Mouse (Mus musculus) MEL (cell line): ENCODE measurements at regions not wholly inside any gene's neighbourhood (a gene's known extent, or its start where the extent isn't known, plus 50 kb on each side); places are given as distances from the start of the nearest gene placed in this dataset.

Source experiments
- DNase-seq: peaks from one replicate; pipeline ENCODE4 v3.0.0; 2011; ENCODE audit warnings: low read depth, low spot score
- H3K27ac ChIP-seq: 2 replicates; pipeline ENCODE4 v1.5.1; 2012; ENCODE audit warnings: low read depth, mild to moderate bottlenecking, control low read depth, low read length, moderate library complexity; ENCODE audit not compliant: control insufficient read depth
- H3K27me3 ChIP-seq, 2 experiments: fragments of 150-350 bp in 1 of 2; sonication (generic) in 1 of 2; 2 replicates each; pipeline ENCODE4 v1.6.1; 2012; ENCODE audit warnings: low read length in 2 of 2, mild to moderate bottlenecking in 2 of 2, improper control_type of control experiment in 1 of 2, moderate library complexity in 1 of 2; ENCODE audit not compliant: insufficient read depth in 2 of 2, control insufficient read depth in 1 of 2
- H3K36me3 ChIP-seq, 2 experiments: 2 replicates each; pipeline ENCODE4 v1.6.1; 2012 to 2014; ENCODE audit warnings: low read length in 2 of 2, improper control_type of control experiment in 1 of 2, inconsistent platforms in 1 of 2, mild to moderate bottlenecking in 1 of 2; ENCODE audit not compliant: insufficient read depth in 2 of 2, control insufficient read depth in 1 of 2
- H3K4me1 ChIP-seq, 2 experiments: fragments of 150-350 bp in 1 of 2; sonication (generic) in 1 of 2; 2 replicates each; pipeline ENCODE4 v1.6.1; 2012; ENCODE audit warnings: low read length in 2 of 2, improper control_type of control experiment in 1 of 2, mild to moderate bottlenecking in 1 of 2; ENCODE audit not compliant: insufficient read depth in 2 of 2, control insufficient read depth in 1 of 2
- H3K4me3 ChIP-seq, 2 experiments: fragments of 150-350 bp in 1 of 2; sonication (generic) in 1 of 2; 2 replicates each; pipeline ENCODE4 v1.5.1; 2012; ENCODE audit warnings: low read depth in 2 of 2, low read length in 2 of 2, mild to moderate bottlenecking in 2 of 2, moderate library complexity in 2 of 2, control low read depth in 1 of 2, improper control_type of control experiment in 1 of 2; ENCODE audit not compliant: control insufficient read depth in 1 of 2, insufficient read depth in 1 of 2
- H3K79me2 ChIP-seq: 2 replicates; pipeline ENCODE4 v1.6.1; 2012; ENCODE audit warnings: mild to moderate bottlenecking, low read length, moderate library complexity; ENCODE audit not compliant: control insufficient read depth, poor library complexity, insufficient read depth
- H3K9ac ChIP-seq: 2 replicates; pipeline ENCODE4 v1.6.1; 2012; ENCODE audit warnings: low read depth, mild to moderate bottlenecking, control low read depth, low read length, moderate library complexity; ENCODE audit not compliant: control insufficient read depth, poor library complexity, severe bottlenecking
- H3K9me3 ChIP-seq: fragments of 150-350 bp; sonication (generic); replicated peaks from 2 replicates; pipeline ENCODE4 v1.6.1; 2012; ENCODE audit warnings: mild to moderate bottlenecking, low read length, improper control_type of control experiment, moderate library complexity; ENCODE audit not compliant: insufficient read depth
- CHD1 ChIP-seq: IDR thresholded peaks from 2 replicates; pipeline ENCODE4 v1.6.1; 2012; ENCODE audit warnings: low read depth, mild to moderate bottlenecking, inconsistent platforms, low read length, improper control_type of control experiment
- E2F4 ChIP-seq: IDR thresholded peaks from 2 replicates; pipeline ENCODE4 v1.6.1; 2011; ENCODE audit warnings: low read depth, low read length, improper control_type of control experiment, borderline replicate concordance
- ELF1 ChIP-seq: IDR thresholded peaks from 2 replicates; pipeline ENCODE4 v1.6.1; 2014; ENCODE audit warnings: low read depth, mild to moderate bottlenecking, inconsistent platforms, low read length, improper control_type of control experiment, moderate library complexity
- GABPA ChIP-seq: IDR thresholded peaks from 2 replicates; pipeline ENCODE4 v1.6.1; 2012; ENCODE audit warnings: low read depth, mild to moderate bottlenecking, inconsistent platforms, low read length, improper control_type of control experiment, moderate library complexity
- GATA1 ChIP-seq: IDR thresholded peaks from 2 replicates; pipeline ENCODE4 v1.6.1; 2011; ENCODE audit warnings: low read depth, low read length, improper control_type of control experiment
- HCFC1 ChIP-seq: IDR thresholded peaks from 2 replicates; pipeline ENCODE4 v1.6.1; 2012; ENCODE audit warnings: low read depth, mild to moderate bottlenecking, inconsistent platforms, low read length, improper control_type of control experiment, moderate library complexity
- MAFK ChIP-seq: IDR thresholded peaks from 2 replicates; pipeline ENCODE4 v1.6.1; 2011; ENCODE audit warnings: low read depth, mild to moderate bottlenecking, low read length, improper control_type of control experiment, borderline replicate concordance
- MAX ChIP-seq: IDR thresholded peaks from 2 replicates; pipeline ENCODE4 v1.6.1; 2011; ENCODE audit warnings: low read length, improper control_type of control experiment
- MAZ ChIP-seq: IDR thresholded peaks from 2 replicates; pipeline ENCODE4 v1.6.1; 2012; ENCODE audit warnings: low read depth, mild to moderate bottlenecking, inconsistent platforms, low read length, improper control_type of control experiment
- MXI1 ChIP-seq: IDR thresholded peaks from 2 replicates; pipeline ENCODE4 v1.6.1; 2011; ENCODE audit warnings: mild to moderate bottlenecking, low read depth, low read length, improper control_type of control experiment
- MYB ChIP-seq: IDR thresholded peaks from 2 replicates; pipeline ENCODE4 v1.6.1; 2011; ENCODE audit warnings: mild to moderate bottlenecking, low read depth, low read length, improper control_type of control experiment
- NELFE ChIP-seq: IDR thresholded peaks from 2 replicates; pipeline ENCODE4 v1.6.1; 2011; ENCODE audit warnings: low read depth, low read length, improper control_type of control experiment
- RAD21 ChIP-seq: IDR thresholded peaks from 2 replicates; pipeline ENCODE4 v1.6.1; 2011; ENCODE audit warnings: mild to moderate bottlenecking, low read depth, low read length, improper control_type of control experiment
- TAL1 ChIP-seq: IDR thresholded peaks from 2 replicates; pipeline ENCODE4 v1.6.1; 2012; ENCODE audit warnings: mild to moderate bottlenecking, inconsistent platforms, low read length, moderate library complexity, mixed read lengths
- UBTF ChIP-seq: IDR thresholded peaks from 2 replicates; pipeline ENCODE4 v1.6.1; 2012; ENCODE audit warnings: low read depth, mild to moderate bottlenecking, inconsistent platforms, low read length, improper control_type of control experiment, moderate library complexity, borderline replicate concordance; ENCODE audit not compliant: insufficient read depth
- USF2 ChIP-seq, 2 experiments: IDR thresholded peaks; 2 replicates each; pipeline ENCODE4 v1.6.1; 2011 to 2012; ENCODE audit warnings: improper control_type of control experiment in 2 of 2, low read length in 2 of 2, borderline replicate concordance in 1 of 2, inconsistent platforms in 1 of 2, low read depth in 1 of 2, mild to moderate bottlenecking in 1 of 2; ENCODE audit not compliant: insufficient read depth in 1 of 2
- ZC3H11A ChIP-seq: IDR thresholded peaks from 2 replicates; pipeline ENCODE4 v1.6.1; 2012; ENCODE audit warnings: low read depth, mild to moderate bottlenecking, inconsistent platforms, low read length, improper control_type of control experiment
- ZKSCAN1 ChIP-seq: IDR thresholded peaks from 2 replicates; pipeline ENCODE4 v1.6.1; 2012; ENCODE audit warnings: low read depth, mild to moderate bottlenecking, inconsistent platforms, low read length, improper control_type of control experiment, moderate library complexity

DNA sequence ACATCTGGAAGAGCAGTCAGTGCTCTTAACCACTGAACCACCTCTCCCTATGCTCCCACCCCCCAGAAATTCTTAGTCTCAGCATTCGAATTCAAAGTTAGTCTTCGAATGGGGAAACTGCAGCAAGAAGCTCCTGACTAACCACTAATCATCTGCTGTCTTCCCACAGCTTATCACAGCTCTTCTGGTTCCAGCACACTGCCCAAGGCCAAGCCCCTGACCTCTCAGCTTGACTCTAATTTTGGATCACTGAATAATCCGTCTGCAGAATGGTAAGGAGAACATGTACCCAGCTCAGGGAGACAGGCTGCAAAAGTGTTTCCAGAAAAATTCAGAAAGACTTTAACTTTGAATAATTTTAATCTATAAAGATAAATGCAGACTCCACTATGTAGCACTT lies 325.8 kb upstream of the 2610001J05Rik start:
- no peaks in the 10 kb centered on the region for H3K9me3 ChIP-seq
- H3K79me2 ChIP-seq, result no peaks in the 10 kb centered on the region
- H3K27me3 ChIP-seq, result no peaks in the 10 kb centered on the region
- TF ChIP-seq MYB, result no peak
- TF ChIP-seq MAFK, result no peak
- no peak for TF ChIP-seq ZKSCAN1
- TF ChIP-seq CHD1, result no peak
- TF ChIP-seq E2F4, result no peak
- TF ChIP-seq USF2 (IDR thresholded peaks at IDR 0.05; ENCODE audit: borderline replicate concordance in 1 of 2, insufficient read depth in 1 of 2, low read depth in 1 of 2, low read length in 2 of 2), result no peak
- TF ChIP-seq UBTF, result no peak
- TF ChIP-seq MAZ, result no peak
- TF ChIP-seq TAL1, result no peak
- TF ChIP-seq ZC3H11A, result no peak
- no peak for TF ChIP-seq ELF1
- H3K4me3 ChIP-seq, result no peak overlapping the region
- H3K9ac ChIP-seq, result no peak overlapping the region
- no peaks in the 10 kb centered on the region for H3K4me1 ChIP-seq
- no peaks in the 10 kb centered on the region for H3K36me3 ChIP-seq
- no peak overlapping the region for H3K27ac ChIP-seq
- DNase-seq, result no peak

DNA sequence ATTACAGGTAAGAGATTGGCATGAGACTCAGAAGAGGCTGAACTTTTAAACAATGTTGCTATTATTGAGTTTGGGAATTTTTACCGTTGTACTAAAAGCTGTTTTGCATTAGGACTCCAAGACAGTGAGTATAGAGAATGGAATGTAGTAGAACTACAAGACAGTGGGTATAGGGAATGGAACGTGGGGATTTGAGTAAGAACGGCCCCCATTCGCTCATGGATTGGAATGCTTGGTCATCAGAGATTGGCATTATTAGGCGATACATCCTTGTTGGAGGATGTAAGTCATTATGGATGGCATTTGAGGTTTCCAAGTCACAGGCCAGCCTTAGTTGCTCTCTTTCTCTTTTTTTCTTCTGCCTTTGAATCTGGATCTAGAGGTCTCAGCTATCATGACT lies 324.0 kb upstream of the 2610001J05Rik start:
- no peak overlapping the region for H3K9ac ChIP-seq

More for the DNA sequence above, 324.0 kb upstream of the 2610001J05Rik start:
- TF ChIP-seq MAX (no peak), UBTF (no peak), ZC3H11A (no peak), GABPA (no peak), NELFE (no peak), GATA1 (no peak), RAD21 (no peak), MXI1 (no peak), ELF1 (no peak), USF2 (IDR thresholded peaks at IDR 0.05; ENCODE audit: borderline replicate concordance in 1 of 2, insufficient read depth in 1 of 2, low read depth in 1 of 2, low read length in 2 of 2) (no peak), HCFC1 (no peak), E2F4 (no peak)
- H3K27me3 ChIP-seq, result no peaks in the 10 kb centered on the region
- H3K36me3 ChIP-seq, result no peaks in the 10 kb centered on the region
- H3K79me2 ChIP-seq, result no peaks in the 10 kb centered on the region
- H3K9me3 ChIP-seq, result no peaks in the 10 kb centered on the region
- no peak overlapping the region for H3K27ac ChIP-seq
- no peaks in the 10 kb centered on the region for H3K4me1 ChIP-seq
- DNase-seq, result no peak
- H3K4me3 ChIP-seq, result no peak overlapping the region
